Mouse (Mus musculus) c-Kit-positive CD71-positive TER-119-positive erythroid progenitor cells, embryonic 14.5 days (primary cell): ENCODE data around the gene Tmem189.
A peak's percentile ranks its signal among the peaks of the same experiment; 100 is the strongest.
"Not testable (repeated sequence)": the region's sequence is repeated elsewhere in the genome, so short reads cannot be mapped to it uniquely, and the experiment has no call there.

Experiments used
- DNase-seq: peaks from one replicate; pipeline ENCODE4 v3.0.0-alpha.2; 2013; ENCODE audit warnings: low spot score

Gene Tmem189

GRCm38 (mm10) chr2:167621255-167622087 is 68.2 kb downstream of the Tmem189 start:
- DNase-seq: no peak

DNA sequence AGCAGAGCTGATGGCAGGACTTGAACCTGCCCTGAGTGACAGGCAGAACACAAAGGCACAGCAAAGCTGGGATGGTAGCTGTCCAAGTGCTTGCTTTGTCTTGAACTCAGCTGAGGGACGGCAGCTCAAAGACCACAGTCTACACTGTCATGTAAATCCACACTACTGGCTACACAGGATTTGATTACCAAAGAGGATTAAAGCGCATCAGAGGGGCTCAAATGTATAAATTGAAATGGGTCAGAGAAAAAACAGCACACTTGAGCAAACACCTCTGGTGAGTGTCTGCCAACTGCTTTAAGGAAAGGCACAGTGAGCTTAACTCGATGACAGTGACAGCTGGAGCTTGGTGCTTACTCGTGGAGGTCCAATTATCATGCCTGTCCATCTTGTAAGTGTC is 72.2 kb downstream of the Tmem189 start:
- no peak for DNase-seq

- no peak for DNase-seq
These were observed 72.6 kb downstream of the Tmem189 start for GRCm38 (mm10) chr2:167617034-167617433.

GRCm38 (mm10) chr2:167613335-167613734 is 76.3 kb downstream of the Tmem189 start:
- not testable (repeated sequence) for DNase-seq

GRCm38 (mm10) chr2:167612122-167612521 is 77.5 kb downstream of the Tmem189 start:
- DNase-seq: no peak

- no peak for DNase-seq
These were observed 78.3 kb downstream of the Tmem189 start for GRCm38 (mm10) chr2:167611287-167611686.

DNA sequence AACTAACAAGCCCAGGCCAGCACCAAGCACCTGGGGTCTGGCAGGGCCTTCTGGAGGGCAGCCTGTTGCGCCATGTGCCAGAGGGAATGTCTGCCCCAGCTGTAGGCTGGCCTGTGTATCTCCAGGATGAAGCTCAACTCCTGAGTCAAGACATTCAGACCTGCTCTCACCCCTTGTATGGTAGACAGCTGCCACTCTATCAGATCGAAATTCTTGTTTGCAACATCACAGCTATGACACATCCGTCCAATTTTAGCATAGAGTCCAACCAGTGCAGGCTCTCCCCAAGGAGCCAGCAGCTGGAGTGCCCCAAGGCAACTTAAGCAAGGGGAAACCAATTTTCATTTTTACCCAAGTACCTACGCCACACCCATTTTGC is 82.9 kb downstream of the Tmem189 start:
- no peak for DNase-seq

DNA sequence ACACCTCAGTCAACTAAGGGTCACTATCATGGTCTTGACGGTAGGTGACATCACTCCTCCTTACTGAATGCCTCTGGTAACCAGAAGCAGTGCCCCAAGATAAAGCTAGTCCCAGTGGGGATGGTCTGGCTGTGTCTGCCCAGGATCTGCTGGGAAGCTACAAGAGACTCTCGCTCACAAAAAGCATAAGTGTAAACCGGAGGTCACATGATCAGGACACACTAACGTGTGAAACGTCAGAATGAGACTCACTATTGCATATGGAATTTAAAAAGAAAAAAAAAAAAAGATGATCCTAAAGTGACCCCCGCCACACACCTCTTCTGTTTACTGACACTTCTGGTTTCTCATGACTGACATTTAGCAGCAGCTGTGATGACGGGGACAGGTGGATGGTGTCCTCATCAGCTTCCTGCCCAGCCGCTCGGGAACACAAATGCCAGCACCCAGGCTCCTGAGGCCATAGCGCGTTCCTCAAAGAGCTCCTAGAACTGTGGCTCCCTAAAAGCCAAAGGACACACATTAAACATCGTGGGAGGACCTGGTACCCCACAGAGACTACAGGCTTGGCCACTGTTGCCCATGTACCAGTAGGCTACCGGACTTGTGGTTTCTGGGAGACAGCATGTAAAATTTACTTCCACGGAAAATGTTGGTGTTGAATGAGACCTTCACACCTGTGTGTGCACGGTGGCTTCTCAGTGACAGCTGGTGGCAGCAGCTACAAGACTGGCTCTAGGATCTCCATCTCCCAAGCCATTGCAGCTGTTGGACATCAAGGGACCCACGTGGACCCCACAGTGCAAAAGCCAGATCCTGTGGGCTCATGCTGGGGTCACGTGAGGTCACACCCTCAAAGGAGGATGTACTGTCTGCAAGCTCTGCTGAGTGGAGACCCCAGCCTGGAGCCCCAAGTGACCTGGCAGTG is 83.5 kb downstream of the Tmem189 start:
- no peak for DNase-seq

GRCm38 (mm10) chr2:167605178-167605794 is 84.3 kb downstream of the Tmem189 start:
- peak; percentile 81 for DNase-seq

- no peak for DNase-seq
These were observed 86.6 kb downstream of the Tmem189 start for GRCm38 (mm10) chr2:167602978-167603377.

- DNase-seq: no peak
These were observed 87.3 kb downstream of the Tmem189 start for GRCm38 (mm10) chr2:167602364-167602763.

DNA sequence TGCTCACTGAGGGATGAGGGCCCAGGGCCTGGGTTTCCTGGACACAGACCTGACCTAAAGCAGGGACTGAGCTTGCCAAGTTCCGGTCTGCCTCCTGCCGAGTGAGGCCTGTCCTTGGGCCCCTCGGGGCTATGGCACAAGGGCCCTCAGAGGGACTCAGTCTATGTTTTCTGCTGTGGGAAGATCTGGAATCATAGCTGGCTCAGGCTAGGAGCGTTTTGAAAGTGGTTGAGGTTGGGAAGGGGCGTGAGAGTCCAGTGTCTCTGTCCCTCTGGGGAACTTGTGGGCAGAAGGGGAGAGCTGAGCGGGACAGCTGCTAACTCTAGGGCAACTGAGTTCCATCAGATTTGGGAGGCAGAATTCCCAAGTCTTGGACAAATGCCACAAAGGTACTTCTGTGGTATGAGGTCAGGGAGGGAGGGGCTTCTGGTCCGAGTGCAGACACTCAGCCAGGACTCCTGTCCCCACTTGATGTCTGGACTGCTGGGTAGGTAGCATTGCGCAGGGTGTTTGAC is 89.1 kb downstream of the Tmem189 start:
- no peak for DNase-seq

DNA sequence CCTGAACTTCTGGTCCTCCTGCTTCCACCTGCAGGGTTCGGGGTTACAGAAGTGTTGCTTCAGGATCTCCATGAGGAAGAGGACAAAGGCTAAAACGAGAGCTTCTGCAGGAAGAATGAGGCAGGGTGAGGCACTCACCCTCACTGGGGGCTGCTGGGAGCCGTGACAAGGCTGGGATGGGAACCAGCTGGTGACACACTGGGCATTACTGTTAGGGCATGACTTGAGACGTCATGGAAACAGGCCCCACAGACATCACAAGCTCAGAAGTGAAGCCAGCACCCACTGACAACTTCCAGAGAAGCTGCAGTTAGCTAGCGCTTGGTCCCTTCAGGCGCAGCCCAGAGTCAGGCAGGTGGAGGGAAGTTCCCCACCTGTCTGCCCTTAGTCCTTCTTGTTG is 89.7 kb downstream of the Tmem189 start:
- DNase-seq: no peak

- no peak for DNase-seq
These were observed 90.4 kb downstream of the Tmem189 start for GRCm38 (mm10) chr2:167599195-167599594.

GRCm38 (mm10) chr2:167597492-167598186 is 92.0 kb downstream of the Tmem189 start:
- DNase-seq: no peak

GRCm38 (mm10) chr2:167596726-167597491 is 92.7 kb downstream of the Tmem189 start:
- DNase-seq: no peak

- DNase-seq: no peak
These were observed 93.4 kb downstream of the Tmem189 start for GRCm38 (mm10) chr2:167596262-167596661.

GRCm38 (mm10) chr2:167595761-167596171 is 93.9 kb downstream of the Tmem189 start:
- DNase-seq: no peak

- DNase-seq: no peak
These were observed 95.1 kb downstream of the Tmem189 start for GRCm38 (mm10) chr2:167594444-167594934.

- no peak for DNase-seq
These were observed 95.9 kb downstream of the Tmem189 start for GRCm38 (mm10) chr2:167593551-167594250.
